Mouse (Mus musculus) heart, postnatal 14 days (tissue): ENCODE measurements around the gene Zbtb32. TPM values are rescaled to one million over a fixed set of nuclear protein-coding genes. Genes with fewer than 3 reads are reported as not detected.

Experiments
- DNase-seq, 2 experiments: peaks; one replicate each; pipeline ENCODE4 v3.0.0; 2021 to 2022
- intact Hi-C: fragments of 180-260 bp; cut with DNase I; formaldehyde crosslinking; loops from one replicate; pipeline ENCODE4 v1.15.1; 2025
- microRNA-seq, 2 experiments: library from miRNA; unstranded; fragments of <30 nt; microRNA quantifications; one replicate each; pipeline ENCODE4 v1.2.0; 2021 to 2022
- total RNA-seq, 2 experiments: library from RNA; stranded (reverse); gene quantifications; 2 replicates each; pipeline ENCODE4 v1.2.3; 2021

Gene Zbtb32
- total RNA-seq, 2 experiments from 2014 or later = not detected

DNA sequence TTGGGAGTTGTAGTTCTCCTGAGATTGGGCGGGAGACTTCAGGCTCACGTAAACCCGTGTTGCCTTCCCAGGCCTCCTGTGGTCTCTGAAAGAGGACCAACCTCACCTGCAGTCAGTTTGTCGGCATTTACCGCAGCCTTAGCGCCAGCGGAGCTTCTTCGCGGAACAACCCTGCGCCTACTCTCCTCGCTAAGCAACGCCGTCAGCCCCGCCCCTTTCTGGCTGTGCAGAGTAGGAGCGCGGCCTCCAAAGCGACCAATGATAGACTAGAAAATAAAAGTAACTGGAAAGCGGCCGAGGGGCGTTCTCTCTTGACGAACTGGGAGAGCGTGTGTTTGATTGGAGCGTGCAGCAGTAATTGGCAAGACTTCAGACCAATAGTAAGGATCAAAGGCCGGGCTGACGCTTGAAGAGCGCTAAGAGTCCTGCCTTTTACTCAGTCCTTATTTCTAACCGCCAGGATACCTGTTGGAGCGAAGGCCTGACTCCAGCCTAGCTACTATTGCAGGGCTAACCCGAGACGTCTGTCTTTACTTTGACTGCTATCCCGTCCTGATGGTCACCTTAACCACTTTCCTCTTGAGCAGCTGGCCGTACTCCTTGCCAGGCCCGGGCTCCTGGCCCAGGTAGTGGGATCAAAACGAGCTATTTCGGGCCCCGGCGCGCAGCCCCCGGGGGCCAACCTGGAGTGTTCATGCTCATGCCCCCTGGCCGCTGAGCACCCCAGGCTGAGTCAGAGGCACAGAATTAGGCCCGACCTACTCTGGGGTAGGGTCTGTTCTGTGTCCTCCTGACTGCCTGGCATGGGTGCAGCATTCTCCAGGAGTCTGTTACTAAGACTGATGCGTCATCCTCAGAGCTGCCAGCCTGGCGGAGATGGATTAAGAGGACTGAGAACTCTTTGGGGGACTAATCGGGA lies 46.3 kb downstream of the Zbtb32 start, which contains the start of the genes Hspb6 and Proser3:
TSS of gene Hspb6 (plus strand) at position 77 of the 919 bp plus-strand sequence.
TSS of gene Proser3 (minus strand) at position 198 of the 919 bp plus-strand sequence.
- intact Hi-C loops = loop anchor here (5.0 kb wide), 1 partner anchor 60 kb away; the partner anchor contains the start of gene Prodh2
- DNase-seq = peak; percentile 95 to 96

DNA sequence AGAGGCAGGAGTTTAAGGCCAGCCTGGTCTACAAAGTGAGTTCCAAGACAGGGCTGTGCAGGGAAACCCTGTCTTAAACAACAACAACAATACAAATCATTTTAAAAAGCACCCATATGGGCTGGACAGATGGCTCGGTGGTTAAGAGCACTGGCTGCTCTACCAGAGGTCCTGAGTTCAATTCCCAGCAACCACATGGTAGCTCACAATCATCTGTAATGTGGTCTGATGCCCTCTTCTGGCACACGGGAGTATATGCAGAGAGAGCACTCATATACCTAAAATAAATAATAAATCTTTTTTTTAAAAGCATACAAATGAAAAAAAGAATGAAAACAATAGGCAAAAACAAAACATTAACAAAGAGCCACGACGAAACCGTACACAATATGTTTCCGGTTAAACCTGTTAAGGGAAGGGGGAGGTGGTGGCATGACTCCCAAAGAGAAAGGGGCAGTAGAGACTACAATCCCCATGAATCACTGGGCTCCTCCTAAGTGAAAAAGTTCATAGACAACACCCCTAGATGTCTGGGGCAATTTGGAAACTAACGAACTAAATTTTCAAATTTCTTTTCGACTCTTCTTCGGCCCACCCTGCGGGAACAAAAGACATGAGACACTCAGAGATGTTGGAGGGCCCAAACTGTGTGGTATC lies 47.1 kb downstream of the Zbtb32 start:
- intact Hi-C loops = loop anchor here (5.0 kb wide), 1 partner anchor 59 kb away; the partner anchor contains the start of gene Prodh2

GRCm38 (mm10) chr7:30550603-30551002 lies 48.1 kb downstream of the Zbtb32 start:
- no peak for DNase-seq
- intact Hi-C loops = loop anchor here (5.0 kb wide), 1 partner anchor 58 kb away; the partner anchor contains the start of gene Prodh2

More for the DNA sequence above, 47.1 kb downstream of the Zbtb32 start:
- no peak for DNase-seq

DNA sequence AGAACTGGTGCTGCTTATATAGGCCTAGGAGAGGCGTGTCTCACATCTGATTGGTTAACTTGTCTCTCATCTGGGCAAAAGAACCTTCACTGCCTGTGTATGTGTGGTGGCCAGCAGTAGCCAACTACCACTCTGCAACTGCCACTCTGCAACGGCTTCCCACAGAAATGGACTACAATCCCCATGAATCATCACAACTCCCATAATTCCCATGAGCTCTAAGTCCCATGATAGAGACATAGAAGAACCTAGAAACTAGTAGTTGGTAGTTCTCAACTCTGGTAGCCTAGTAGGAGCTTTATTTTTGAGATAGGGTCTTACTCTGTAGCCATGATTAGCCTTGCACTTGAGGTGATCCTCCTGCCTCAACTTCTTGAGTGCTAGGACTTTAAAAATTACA lies 48.8 kb downstream of the Zbtb32 start:
- DNase-seq = no peak
- intact Hi-C loops = loop anchor here (5.0 kb wide), 1 partner anchor 58 kb away; the partner anchor contains the start of gene Prodh2

GRCm38 (mm10) chr7:30544327-30544726 lies 54.4 kb downstream of the Zbtb32 start:
- intact Hi-C loops = no loop called here
- DNase-seq = no peak

- no peak for DNase-seq
- intact Hi-C loops = no loop called here
Observed at GRCm38 (mm10) chr7:30540572-30540971, 58.1 kb downstream of the Zbtb32 start.

Small RNA genes within 50 kb of the gene (microRNA-seq; reads per million reads assigned to microRNA genes)
- gene Gm38670 (0.36 to 4.3 reads per million in 2 experiments), gene Mir3569 (0.27 to 0.60 reads per million in 2 experiments)

Other genes starting within 250 kb of the Zbtb32 start
- gene Lrfn3, start 236.1 kb downstream of the Zbtb32 start, total RNA-seq = 1 to 10 TPM in 1 of 2 experiments, under 1 TPM in 1; 0.83 to 1.2 TPM
- 10 to 100 TPM; 18.6 to 19.9 TPM for gene Tyrobp, start 185.1 kb downstream of the Zbtb32 start, total RNA-seq
- 1 to 10 TPM; 1.2 to 1.3 TPM for gene Hcst, start 179.1 kb downstream of the Zbtb32 start, total RNA-seq
- under 1 TPM; 0.67 to 0.71 TPM for gene Nfkbid, start 177.2 kb downstream of the Zbtb32 start, total RNA-seq
- gene Aplp1, start 153.4 kb downstream of the Zbtb32 start, total RNA-seq = 1 to 10 TPM; 4.0 to 4.4 TPM
- not detected for gene Kirrel2, start 141.2 kb downstream of the Zbtb32 start, total RNA-seq
- gene Nphs1, start 140.6 kb downstream of the Zbtb32 start, total RNA-seq = not detected
- not detected for gene Prodh2, start 105.3 kb downstream of the Zbtb32 start, total RNA-seq
- 1 to 10 TPM; 2.7 to 3.2 TPM for gene Arhgap33, start 63.8 kb downstream of the Zbtb32 start, total RNA-seq
- gene Hspb6, start 46.7 kb downstream of the Zbtb32 start, total RNA-seq = 100 to 1,000 TPM; 425 to 488 TPM
- 1 to 10 TPM; 4.6 to 5.3 TPM for gene Proser3, start 46.6 kb downstream of the Zbtb32 start, total RNA-seq
- 10 to 100 TPM; 14.4 to 16.4 TPM for gene Lin37, start 39.1 kb downstream of the Zbtb32 start, total RNA-seq
- 10 to 100 TPM; 63.8 to 65.6 TPM for gene U2af1l4, start 35.6 kb downstream of the Zbtb32 start, total RNA-seq
- 1 to 10 TPM; 1.9 to 2.4 TPM for gene Gm49396, start 35.6 kb downstream of the Zbtb32 start, total RNA-seq
- gene Psenen, start 35.3 kb downstream of the Zbtb32 start, total RNA-seq = 10 to 100 TPM; 66.3 to 67.3 TPM
- gene Igflr1, start 33.5 kb downstream of the Zbtb32 start, total RNA-seq = 1 to 10 TPM; 1.9 to 2.5 TPM
- 10 to 100 TPM; 22.6 to 26.9 TPM for gene Kmt2b, start 10.2 kb downstream of the Zbtb32 start, total RNA-seq
- under 1 TPM; 0.34 to 0.38 TPM for gene Upk1a, start 13.9 kb upstream of the Zbtb32 start, total RNA-seq
- 1,000 to 10,000 TPM; 4,389 to 4,822 TPM for gene Cox6b1, start 27.2 kb upstream of the Zbtb32 start, total RNA-seq
- gene Etv2, start 36.9 kb upstream of the Zbtb32 start, total RNA-seq = not detected
- 10 to 100 TPM; 49.1 to 53.1 TPM for gene Rbm42, start 51.4 kb upstream of the Zbtb32 start, total RNA-seq
- gene Haus5, start 66.1 kb upstream of the Zbtb32 start, total RNA-seq = 1 to 10 TPM; 4.7 to 4.8 TPM
- under 1 TPM in 1 of 2 experiments, not detected in 1; 0.43 TPM for gene Pmis2, start 72.7 kb upstream of the Zbtb32 start, total RNA-seq
- not detected for gene 2200002J24Rik, start 100.0 kb upstream of the Zbtb32 start, total RNA-seq
- under 1 TPM in 1 of 2 experiments, not detected in 1; 0.15 TPM for gene Atp4a, start 113.3 kb upstream of the Zbtb32 start, total RNA-seq
- gene Tmem147, start 130.6 kb upstream of the Zbtb32 start, total RNA-seq = 100 to 1,000 TPM; 238 to 243 TPM
- gene Gapdhs, start 144.8 kb upstream of the Zbtb32 start, total RNA-seq = not detected
- 1 to 10 TPM; 4.3 to 5.5 TPM for gene Sbsn, start 152.6 kb upstream of the Zbtb32 start, total RNA-seq
- gene Dmkn, start 164.8 kb upstream of the Zbtb32 start, total RNA-seq = 1 to 10 TPM; 4.8 to 7.0 TPM
- not detected for gene Krtdap, start 189.0 kb upstream of the Zbtb32 start, total RNA-seq
- gene Ffar2, start 224.9 kb upstream of the Zbtb32 start, total RNA-seq = under 1 TPM; 0.34 to 0.74 TPM